Mouse (Mus musculus) effector memory CD4-positive, alpha-beta T cell, adult 7 months (primary cell): ENCODE results near the gene Tmem186. TPM values are rescaled to one million over a fixed set of nuclear protein-coding genes. Genes with fewer than 3 reads are reported as not detected.

Source experiments
- polyA plus RNA-seq: library from polyadenylated mRNA; unstranded; fragments of 100-300 nt; shearing (Covaris generic); gene quantifications from one replicate; pipeline ENCODE4 v1.2.1, GENCODE M21; 2017

Gene Tmem186
- 12.8 TPM for polyA plus RNA-seq

DNA sequence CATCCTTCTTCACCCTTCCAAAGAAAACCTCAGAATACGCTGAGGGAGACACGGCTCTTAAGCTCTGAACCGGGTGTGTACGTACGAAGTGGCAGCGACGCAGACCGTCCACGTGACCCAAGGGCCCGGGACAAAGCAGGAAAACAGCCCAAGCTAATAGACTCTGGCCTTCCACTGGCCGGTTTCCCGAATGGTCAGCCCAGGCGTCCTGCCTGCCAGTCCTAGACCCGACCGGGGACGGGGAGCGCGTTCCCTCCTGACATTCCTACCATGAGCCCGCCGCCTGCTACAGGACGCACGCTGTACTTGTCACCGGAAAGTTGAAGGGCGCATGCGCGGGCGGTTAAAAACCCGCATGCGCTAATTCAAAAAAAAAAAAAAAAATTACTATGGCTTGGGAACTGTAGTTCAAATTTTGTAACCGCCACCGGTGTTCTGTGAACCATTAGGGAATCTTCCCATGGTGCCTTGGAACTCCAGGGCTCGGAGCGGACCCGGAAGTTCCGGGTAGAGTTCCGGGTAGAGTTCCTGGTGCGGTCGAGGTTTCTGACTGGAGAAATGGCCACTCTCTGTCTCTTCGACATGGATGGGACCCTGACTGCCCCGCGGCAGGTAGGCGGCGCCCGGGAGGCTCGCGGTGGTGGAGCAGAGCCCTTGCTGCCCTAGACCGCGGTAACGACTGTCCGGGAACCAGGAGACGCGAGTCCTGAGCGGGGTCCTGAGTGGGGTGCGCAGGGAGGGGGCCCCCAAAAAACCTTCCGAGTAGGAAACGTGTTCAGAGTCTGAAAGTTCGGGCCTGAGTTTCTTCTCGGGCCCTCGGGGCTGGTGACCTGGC, at the start of gene Tmem186, which contains the start of gene Pmm2:
Tmem186 (minus strand) TSS at position 496 of the 835 bp plus-strand sequence.
Pmm2 (plus strand) TSS at position 458 of the 835 bp plus-strand sequence.

DNA sequence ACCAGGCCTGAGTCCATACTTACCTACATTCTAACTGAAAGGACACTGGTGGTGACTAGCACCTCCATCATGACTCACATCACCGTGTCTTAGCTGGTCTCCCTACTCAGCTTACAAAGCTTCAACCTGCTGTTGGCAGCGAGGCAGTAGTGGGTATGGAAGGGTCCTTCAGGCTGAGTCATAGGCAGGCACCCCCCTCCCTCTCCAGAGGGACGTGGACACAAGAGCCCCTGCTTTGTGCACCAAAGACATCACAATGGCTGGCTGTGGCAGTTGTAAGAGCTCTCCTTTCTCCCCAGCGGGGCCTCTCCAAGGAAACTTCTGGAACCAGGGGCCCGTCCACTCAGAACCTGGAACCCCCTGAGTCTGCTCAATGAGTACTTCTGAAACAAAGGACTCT, 43.0 kb upstream of the Tmem186 start, which contains the start of gene Gm5767:
Gm5767 (plus strand) TSS at position 301 of the 400 bp plus-strand sequence.

GRCm38 (mm10) chr16:8671551-8672349, 34.2 kb upstream of the Tmem186 start, which contains the start of gene Carhsp1:
TSS of gene Carhsp1 (minus strand) at chr16:8672155.

Other genes with a start within 250 kb of the Tmem186 start
- not detected for gene Tmem114, start 212.6 kb downstream of the Tmem186 start, polyA plus RNA-seq
- gene Mettl22, start 166.9 kb downstream of the Tmem186 start, polyA plus RNA-seq, result 14.8 TPM
- gene Abat, start 124.3 kb downstream of the Tmem186 start, polyA plus RNA-seq, result 0.65 TPM
- 83.3 TPM for gene Pmm2, start within 50 bp of the Tmem186 start, polyA plus RNA-seq
- 45.8 TPM for gene Carhsp1, start 34.4 kb upstream of the Tmem186 start, polyA plus RNA-seq
- not detected for gene Gm5767, start 43.1 kb upstream of the Tmem186 start, polyA plus RNA-seq
- gene Usp7, start 154.6 kb upstream of the Tmem186 start, polyA plus RNA-seq, result 137 TPM
- 76.2 TPM for gene 1810013L24Rik, start 192.4 kb upstream of the Tmem186 start, polyA plus RNA-seq